Mouse (Mus musculus) layer of hippocampus, adult 8-10 months (tissue): ENCODE measurements around the gene Dennd2c. TPM values are rescaled to one million over a fixed set of nuclear protein-coding genes. Genes with fewer than 3 reads are reported as not detected.
"Not testable (repeated sequence)": the region's sequence is repeated elsewhere in the genome, so short reads cannot be mapped to it uniquely, and the experiment has no call there.

Experiments used
- DNase-seq, 2 experiments: peaks; one replicate each; pipeline ENCODE4 v3.0.0; 2022; ENCODE audit warnings: low spot score in 2 of 2
- total RNA-seq, 4 experiments: library from RNA; stranded (reverse); gene quantifications; 2 replicates each; pipeline ENCODE4 v1.2.4; 2022

The Dennd2c gene
- total RNA-seq, 4 experiments from 2014 or later: 0.39 to 1.1 (median 0.75) TPM

GRCm38 (mm10) chr3:103169771-103170170 lies 67.4 kb downstream of the Dennd2c start:
- peak; percentile 60 to 73 for DNase-seq

GRCm38 (mm10) chr3:103171505-103172267 lies 69.3 kb downstream of the Dennd2c start, which contains the start of gene Bcas2:
TSS of gene Bcas2 (plus strand) at chr3:103171655.
- peak; percentile 97 to 99 for DNase-seq

GRCm38 (mm10) chr3:103172615-103173014 lies 70.2 kb downstream of the Dennd2c start:
- DNase-seq: no peak

GRCm38 (mm10) chr3:103176740-103177139 lies 74.3 kb downstream of the Dennd2c start:
- DNase-seq: no peak

- no peak for DNase-seq
These were observed 77.1 kb downstream of the Dennd2c start for GRCm38 (mm10) chr3:103179527-103179926.

GRCm38 (mm10) chr3:103181171-103181570 lies 78.8 kb downstream of the Dennd2c start:
- DNase-seq: no peak

GRCm38 (mm10) chr3:103182821-103183220 lies 80.4 kb downstream of the Dennd2c start:
- no peak for DNase-seq

GRCm38 (mm10) chr3:103184467-103184866 lies 82.1 kb downstream of the Dennd2c start:
- not testable (repeated sequence) for DNase-seq

- no peak for DNase-seq
These were observed 86.0 kb downstream of the Dennd2c start for GRCm38 (mm10) chr3:103188451-103188850.

- no peak for DNase-seq
These were observed 86.5 kb downstream of the Dennd2c start for GRCm38 (mm10) chr3:103188856-103189255.

GRCm38 (mm10) chr3:103192161-103192560 lies 89.8 kb downstream of the Dennd2c start:
- no peak for DNase-seq

GRCm38 (mm10) chr3:103193186-103193585 lies 90.8 kb downstream of the Dennd2c start:
- DNase-seq: no peak

GRCm38 (mm10) chr3:103196320-103196823 lies 94.0 kb downstream of the Dennd2c start:
- DNase-seq: no peak

GRCm38 (mm10) chr3:103199386-103199785 lies 97.0 kb downstream of the Dennd2c start:
- DNase-seq: no peak

- not testable (repeated sequence) for DNase-seq
These were observed 98.7 kb downstream of the Dennd2c start for GRCm38 (mm10) chr3:103201105-103201504.

GRCm38 (mm10) chr3:103203554-103203953 lies 101.2 kb downstream of the Dennd2c start:
- no peak for DNase-seq

- no peak for DNase-seq
These were observed 102.0 kb downstream of the Dennd2c start for GRCm38 (mm10) chr3:103204445-103204844.

- DNase-seq: no peak
These were observed 104.0 kb downstream of the Dennd2c start for GRCm38 (mm10) chr3:103206393-103206792.

GRCm38 (mm10) chr3:103207749-103208148 lies 105.3 kb downstream of the Dennd2c start:
- DNase-seq: no peak

GRCm38 (mm10) chr3:103208237-103208636 lies 105.8 kb downstream of the Dennd2c start:
- no peak for DNase-seq

- no peak for DNase-seq
These were observed 108.7 kb downstream of the Dennd2c start for GRCm38 (mm10) chr3:103211101-103211500.

- no peak for DNase-seq
These were observed 109.7 kb downstream of the Dennd2c start for GRCm38 (mm10) chr3:103212142-103212541.

GRCm38 (mm10) chr3:103213537-103213936 lies 111.1 kb downstream of the Dennd2c start:
- DNase-seq: no peak
